Mouse (Mus musculus): ENCODE measurements around the gene Catsper2. TPM values are rescaled to one million over a fixed set of nuclear protein-coding genes. Genes with fewer than 3 reads are reported as not detected.

The Catsper2 gene
- polyA plus RNA-seq (2014; fragmentation: Nextera tagmentation; extraction: Ambion mirVana): 1.7 and 2.1 TPM in 2 replicates

DNA sequence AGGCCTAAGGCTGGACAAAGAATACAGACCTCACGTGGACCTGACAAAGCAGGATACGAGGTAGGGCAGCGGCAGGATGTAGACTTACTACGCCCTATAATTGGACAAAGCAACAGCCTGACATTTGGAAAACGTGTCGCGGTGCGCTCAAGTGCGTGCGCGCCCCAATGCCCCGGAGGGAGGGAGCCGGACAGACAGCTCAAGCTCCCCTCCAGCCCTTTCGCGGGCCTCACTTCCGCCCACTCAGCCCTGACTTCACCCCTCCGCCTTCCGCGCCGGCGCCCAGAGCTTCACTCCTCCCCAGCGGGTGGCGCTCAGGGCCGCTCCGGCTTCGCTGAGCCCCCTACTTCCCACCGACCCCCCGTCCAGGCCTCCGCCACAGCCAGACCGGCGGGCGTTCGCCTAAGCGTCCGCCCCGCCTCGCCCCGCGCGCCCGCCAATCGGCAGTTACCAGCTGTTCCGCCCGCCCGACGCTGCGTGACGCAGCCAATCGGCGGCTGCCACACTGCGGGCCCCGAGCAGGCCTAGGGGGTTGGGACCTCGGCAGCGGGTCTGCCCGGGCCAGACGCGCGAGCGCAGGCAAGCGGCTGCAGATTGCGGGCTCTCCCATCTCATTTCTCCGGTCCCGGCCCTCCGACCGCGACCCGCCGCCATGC, at the start of gene Catsper2, which contains the start of gene Pdia3:
Gene Catsper2, minus strand, starts transcription at position 406 of the 656 bp plus-strand sequence.
Gene Pdia3, plus strand, starts transcription at position 389 of the 656 bp plus-strand sequence.
- H3K36me3 ChIP-seq (ENCODE audit: control insufficient read depth, insufficient read depth, low read length): peaks cover 15% of the 10 kb centered on the region
- peak within 1 kb of the TSS; percentile 88 for H3K4me3 ChIP-seq (ENCODE audit: low read depth, low read length)
- DNase-seq (ENCODE audit: low spot score) (peak; percentile 99), ATAC-seq (ENCODE audit: low read depth) (peak; percentile 99)
- no peaks in the 10 kb centered on the region for H3K27me3 ChIP-seq (replicated peaks; ENCODE audit: control insufficient read depth, insufficient read depth, low read length)
- H3K9ac ChIP-seq (ENCODE audit: low read depth, low read length): peak within 1 kb of the TSS; percentile 99
- peaks cover 15% of the 10 kb centered on the region for H3K4me1 ChIP-seq (ENCODE audit: control insufficient read depth, insufficient read depth, low read length)
- peak within 1 kb of the TSS; percentile 74 for H3K4me2 ChIP-seq (ENCODE audit: low read depth, low read length)
- under 1% methylated on average over 21 of the region's 68 CpGs for WGBS
- 0 out of 2 replicates have a peak, but pooled peaks cover under 1% of the 10 kb centered on the region for H3K9me3 ChIP-seq (ENCODE audit: control insufficient read depth, low read length)
- peak within 1 kb of the TSS; percentile 98 for H3K27ac ChIP-seq (replicated peaks; ENCODE audit: low read depth, low read length)

DNA sequence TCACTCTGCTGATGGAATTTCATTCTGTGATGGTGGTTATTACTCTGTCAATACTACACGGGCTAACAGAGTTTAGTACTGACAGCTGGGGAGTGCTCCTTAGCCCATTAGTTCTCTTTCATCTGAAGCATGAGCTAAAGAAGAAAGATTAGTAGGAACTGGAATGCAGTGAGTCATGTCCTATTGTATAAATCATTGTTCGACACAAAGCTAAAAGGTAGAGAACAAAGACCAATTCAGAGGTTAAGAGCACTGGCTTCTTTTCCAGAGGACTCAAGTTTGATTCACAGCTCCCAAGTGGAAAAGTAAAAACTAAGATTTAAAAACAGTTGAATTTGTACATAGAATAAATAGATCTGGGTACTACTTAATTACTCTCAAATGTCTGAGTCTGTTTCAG, 46.5 kb upstream of the Catsper2 start:
- peaks cover 31% of the 10 kb centered on the region for H3K36me3 ChIP-seq (ENCODE audit: control insufficient read depth, insufficient read depth, low read length)
- peaks cover 11% of the 10 kb centered on the region; the same call in 1 of the 2 replicates for H3K4me1 ChIP-seq (ENCODE audit: control insufficient read depth, insufficient read depth, low read length)
- H3K27ac ChIP-seq (replicated peaks; ENCODE audit: low read depth, low read length): no peak overlapping the region
- H3K9ac ChIP-seq (ENCODE audit: low read depth, low read length): no peak overlapping the region
- no peak overlapping the region for H3K4me3 ChIP-seq (ENCODE audit: low read depth, low read length)
- no peaks in the 10 kb centered on the region for H3K9me3 ChIP-seq (ENCODE audit: control insufficient read depth, low read length)
- ATAC-seq (ENCODE audit: low read depth): no peak
- H3K27me3 ChIP-seq (replicated peaks; ENCODE audit: control insufficient read depth, insufficient read depth, low read length): no peaks in the 10 kb centered on the region
- DNase-seq (ENCODE audit: low spot score): no peak
- WGBS: 75% methylated on average over 2 of the region's 2 CpGs
- no peak overlapping the region for H3K4me2 ChIP-seq (ENCODE audit: low read depth, low read length)

DNA sequence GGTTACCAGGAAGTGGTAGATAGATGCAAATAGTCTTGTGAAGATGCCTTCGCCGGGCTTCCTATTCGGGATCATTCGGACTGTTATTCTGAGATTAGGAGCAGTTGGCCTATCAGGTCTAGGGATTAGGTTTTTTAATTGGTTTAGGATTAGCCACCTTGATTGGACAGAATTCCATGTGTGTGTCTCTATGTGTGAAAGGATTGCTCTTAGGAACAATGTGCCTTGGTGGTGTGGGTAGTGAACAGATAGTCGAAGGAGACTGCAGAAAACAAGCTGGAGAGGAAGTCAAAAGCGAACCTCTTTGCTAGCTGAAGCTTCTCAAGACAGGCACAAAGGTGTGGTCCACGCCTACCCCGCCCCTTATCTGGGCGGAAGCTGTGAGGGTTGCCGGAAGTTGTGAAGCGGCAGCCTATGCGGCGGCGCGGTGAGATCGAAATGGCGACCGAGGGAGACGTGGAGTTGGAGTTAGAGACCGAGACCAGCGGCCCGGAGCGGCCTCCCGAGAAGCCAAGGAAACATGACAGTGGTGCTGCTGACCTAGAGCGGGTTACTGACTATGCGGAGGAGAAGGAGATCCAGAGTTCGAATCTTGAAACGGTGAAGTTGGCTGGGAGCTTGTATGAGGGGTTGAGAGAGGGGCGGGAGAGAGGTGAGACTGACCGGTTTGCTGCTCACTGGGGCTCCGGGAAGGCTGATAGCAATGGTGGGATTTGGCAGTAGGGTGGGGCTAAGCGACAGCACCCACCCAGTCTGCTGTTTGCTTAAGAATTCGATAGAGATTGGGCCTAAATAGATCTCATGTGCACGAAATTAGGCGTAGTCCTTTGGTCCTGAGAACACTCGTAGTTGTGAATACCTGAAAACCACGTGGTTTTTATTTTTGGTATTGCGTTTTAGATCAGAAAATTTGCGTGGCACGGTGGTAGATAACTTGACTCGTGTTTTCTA, 43.4 kb upstream of the Catsper2 start, which contains the start of gene Serinc4:
Gene Serinc4, minus strand, starts transcription at position 90 of the 951 bp plus-strand sequence.
- ATAC-seq (ENCODE audit: low read depth): peak; percentile 94
- peaks cover 52% of the 10 kb centered on the region for H3K36me3 ChIP-seq (ENCODE audit: control insufficient read depth, insufficient read depth, low read length)

DNA sequence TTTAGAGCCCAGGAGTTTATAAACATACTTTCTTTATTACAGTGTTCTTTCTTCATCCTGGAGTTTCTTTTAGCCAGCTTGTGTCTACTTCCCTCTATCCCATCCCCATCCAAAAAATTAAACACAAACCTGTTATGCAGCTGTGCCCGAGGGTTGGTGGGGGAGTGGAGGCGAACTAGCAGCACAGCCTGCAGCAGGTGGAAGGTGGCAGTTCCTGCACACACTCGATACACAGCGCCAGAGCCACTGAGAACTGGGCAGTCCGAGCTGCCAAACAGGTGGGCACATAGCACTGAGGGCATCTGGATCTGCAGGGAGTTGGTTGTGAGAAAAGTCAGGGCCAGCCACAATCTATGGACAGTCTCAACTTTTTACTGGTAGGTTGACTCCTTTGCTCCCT, 41.9 kb upstream of the Catsper2 start:
- H3K4me1 ChIP-seq (ENCODE audit: control insufficient read depth, insufficient read depth, low read length): peaks cover 15% of the 10 kb centered on the region; the same call in 1 of the 2 replicates
- WGBS: 73% methylated on average over 5 of the region's 5 CpGs
- no peak overlapping the region for H3K27ac ChIP-seq (replicated peaks; ENCODE audit: low read depth, low read length)
- no peaks in the 10 kb centered on the region for H3K9me3 ChIP-seq (ENCODE audit: control insufficient read depth, low read length)
- no peak for DNase-seq (ENCODE audit: low spot score)
- no peaks in the 10 kb centered on the region for H3K27me3 ChIP-seq (replicated peaks; ENCODE audit: control insufficient read depth, insufficient read depth, low read length)
- peaks cover 57% of the 10 kb centered on the region for H3K36me3 ChIP-seq (ENCODE audit: control insufficient read depth, insufficient read depth, low read length)
- no peak overlapping the region for H3K9ac ChIP-seq (ENCODE audit: low read depth, low read length)
- ATAC-seq (ENCODE audit: low read depth): no peak
- no peak overlapping the region for H3K4me3 ChIP-seq (ENCODE audit: low read depth, low read length)
- no peak overlapping the region for H3K4me2 ChIP-seq (ENCODE audit: low read depth, low read length)

More for the DNA sequence above, 43.4 kb upstream of the Catsper2 start, which contains the start of gene Serinc4:
- Histone ChIP-seq H3K4me1 (ENCODE audit: control insufficient read depth, insufficient read depth, low read length) (peaks cover 11% of the 10 kb centered on the region; the same call in 1 of the 2 replicates), H3K9me3 (ENCODE audit: control insufficient read depth, low read length) (no peaks in the 10 kb centered on the region), H3K27ac (replicated peaks; ENCODE audit: low read depth, low read length) (peak within 1 kb of the TSS; percentile 78), H3K4me2 (ENCODE audit: low read depth, low read length) (peak within 1 kb of the TSS; percentile 61), H3K4me3 (ENCODE audit: low read depth, low read length) (peak within 1 kb of the TSS; percentile 64), H3K9ac (ENCODE audit: low read depth, low read length) (peak within 1 kb of the TSS; percentile 71), H3K27me3 (replicated peaks; ENCODE audit: control insufficient read depth, insufficient read depth, low read length) (no peaks in the 10 kb centered on the region)
- WGBS: 4% methylated on average over 41 of the region's 41 CpGs
- peak; percentile 95 for DNase-seq (ENCODE audit: low spot score)

DNA sequence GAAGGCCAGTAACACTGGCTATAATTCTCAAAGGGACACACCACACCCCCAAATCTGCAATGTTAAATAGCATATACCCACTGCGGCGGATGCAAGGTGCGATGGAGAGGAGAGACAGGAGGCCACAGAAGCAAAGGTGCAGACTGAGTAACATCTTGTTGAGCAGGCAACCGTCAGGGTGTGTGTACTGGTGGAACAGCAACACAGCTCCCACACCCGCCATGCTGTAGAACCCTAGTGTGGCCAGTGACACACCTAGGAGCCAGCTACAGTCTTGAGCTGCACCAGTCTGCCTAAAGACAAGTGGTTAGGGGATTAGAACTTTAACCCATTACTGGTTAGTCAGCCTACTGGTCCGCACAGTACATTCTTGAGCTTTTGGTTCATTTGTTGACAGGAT, 40.3 kb upstream of the Catsper2 start:
- H3K9ac ChIP-seq (ENCODE audit: low read depth, low read length): no peak overlapping the region
- WGBS: 88% methylated on average over 6 of the region's 6 CpGs
- peaks cover 41% of the 10 kb centered on the region for H3K36me3 ChIP-seq (ENCODE audit: control insufficient read depth, insufficient read depth, low read length)
- no peak overlapping the region for H3K27ac ChIP-seq (replicated peaks; ENCODE audit: low read depth, low read length)
- H3K27me3 ChIP-seq (replicated peaks; ENCODE audit: control insufficient read depth, insufficient read depth, low read length): no peaks in the 10 kb centered on the region
- H3K4me1 ChIP-seq (ENCODE audit: control insufficient read depth, insufficient read depth, low read length): peaks cover 15% of the 10 kb centered on the region; the same call in 1 of the 2 replicates
- ATAC-seq (ENCODE audit: low read depth) (no peak), DNase-seq (ENCODE audit: low spot score) (no peak)
- H3K4me3 ChIP-seq (ENCODE audit: low read depth, low read length): no peak overlapping the region
- no peak overlapping the region for H3K4me2 ChIP-seq (ENCODE audit: low read depth, low read length)
- no peaks in the 10 kb centered on the region for H3K9me3 ChIP-seq (ENCODE audit: control insufficient read depth, low read length)

DNA sequence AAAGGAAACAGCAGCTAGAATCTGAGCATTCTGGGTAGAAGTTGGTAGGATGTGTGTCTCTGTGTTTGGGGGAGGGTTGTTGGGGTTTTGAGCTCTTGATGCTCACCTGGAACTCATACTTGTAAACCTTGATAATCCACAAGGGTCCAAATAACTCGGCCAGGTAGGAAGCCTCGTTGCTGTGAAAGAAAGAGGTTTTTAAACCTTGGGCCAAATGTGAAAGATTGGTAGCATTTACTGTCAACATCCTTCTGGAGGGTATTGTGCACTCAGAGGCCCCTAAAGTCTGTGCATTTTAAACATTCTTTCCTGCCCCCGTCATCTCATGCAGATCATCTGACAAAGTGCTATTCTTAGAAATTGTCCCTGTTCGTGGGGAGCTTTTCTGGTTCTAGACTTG, 39.4 kb upstream of the Catsper2 start, which contains the start of gene Hypk:
Gene Hypk, plus strand, starts transcription at position 301 of the 400 bp plus-strand sequence.
- no peak for ATAC-seq (ENCODE audit: low read depth)
- Histone ChIP-seq H3K36me3 (ENCODE audit: control insufficient read depth, insufficient read depth, low read length) (peaks cover 34% of the 10 kb centered on the region), H3K9me3 (ENCODE audit: control insufficient read depth, low read length) (no peaks in the 10 kb centered on the region), H3K4me3 (ENCODE audit: low read depth, low read length) (no peak within 1 kb of the TSS), H3K27me3 (replicated peaks; ENCODE audit: control insufficient read depth, insufficient read depth, low read length) (no peaks in the 10 kb centered on the region), H3K4me1 (ENCODE audit: control insufficient read depth, insufficient read depth, low read length) (peaks cover 15% of the 10 kb centered on the region; the same call in 1 of the 2 replicates), H3K4me2 (ENCODE audit: low read depth, low read length) (no peak within 1 kb of the TSS), H3K9ac (ENCODE audit: low read depth, low read length) (no peak within 1 kb of the TSS), H3K27ac (replicated peaks; ENCODE audit: low read depth, low read length) (no peak within 1 kb of the TSS)
- no peak for DNase-seq (ENCODE audit: low spot score)
- WGBS: 80% methylated on average over 4 of the region's 4 CpGs

DNA sequence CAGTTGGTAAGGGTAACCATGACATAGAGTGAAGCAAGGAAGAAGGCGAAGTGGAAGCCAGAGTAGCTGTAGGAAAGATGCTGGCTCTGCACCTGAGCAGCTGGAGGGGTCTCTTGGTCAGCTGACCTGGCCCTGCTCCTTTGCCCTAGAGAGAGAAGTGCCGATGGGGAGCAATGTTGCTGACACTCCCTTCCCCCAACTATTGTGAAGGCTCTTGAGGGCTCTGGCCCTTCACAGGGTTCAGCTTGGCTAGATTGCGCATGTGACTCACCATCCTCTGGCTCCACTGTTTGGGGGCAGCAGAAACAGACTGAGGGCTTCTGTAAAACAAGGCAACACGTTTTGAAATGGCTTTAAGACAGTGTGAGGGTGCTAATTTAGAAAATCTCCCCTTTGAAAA, 38.8 kb upstream of the Catsper2 start:
- no peak overlapping the region for H3K9ac ChIP-seq (ENCODE audit: low read depth, low read length)
- H3K9me3 ChIP-seq (ENCODE audit: control insufficient read depth, low read length): no peaks in the 10 kb centered on the region
- DNase-seq (ENCODE audit: low spot score): no peak
- peaks cover 14% of the 10 kb centered on the region; the same call in 1 of the 2 replicates for H3K4me1 ChIP-seq (ENCODE audit: control insufficient read depth, insufficient read depth, low read length)
- no peak overlapping the region for H3K4me3 ChIP-seq (ENCODE audit: low read depth, low read length)
- H3K27ac ChIP-seq (replicated peaks; ENCODE audit: low read depth, low read length): no peak overlapping the region
- WGBS: 81% methylated on average over 4 of the region's 4 CpGs
- peaks cover 34% of the 10 kb centered on the region for H3K36me3 ChIP-seq (ENCODE audit: control insufficient read depth, insufficient read depth, low read length)
- ATAC-seq (ENCODE audit: low read depth): no peak
- no peak overlapping the region for H3K4me2 ChIP-seq (ENCODE audit: low read depth, low read length)
- H3K27me3 ChIP-seq (replicated peaks; ENCODE audit: control insufficient read depth, insufficient read depth, low read length): no peaks in the 10 kb centered on the region

DNA sequence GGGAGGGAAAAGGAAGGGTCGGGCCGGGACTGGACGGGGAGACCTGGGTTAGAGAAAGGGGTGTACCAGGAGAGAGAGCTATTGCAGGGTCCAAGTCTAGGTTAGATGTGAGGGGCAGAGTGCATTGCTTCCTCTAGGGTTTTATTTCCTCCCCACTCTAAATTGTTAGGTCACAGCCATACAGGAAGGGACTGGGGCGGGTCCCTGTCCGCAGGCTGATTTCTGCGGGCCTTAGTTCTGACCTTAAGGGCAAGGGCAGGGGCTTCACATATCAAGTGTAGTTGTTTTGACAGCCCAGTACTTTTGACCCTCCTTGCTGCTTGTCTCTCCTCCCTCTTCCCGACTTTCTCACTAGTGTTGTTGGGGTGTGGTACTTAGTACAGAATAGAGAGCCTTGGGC, 36.5 kb upstream of the Catsper2 start:
- ATAC-seq (ENCODE audit: low read depth) (no peak), DNase-seq (ENCODE audit: low spot score) (no peak)
- H3K9ac ChIP-seq (ENCODE audit: low read depth, low read length): peak overlapping the region; percentile 97

More for the DNA sequence above, 36.5 kb upstream of the Catsper2 start:
- Histone ChIP-seq H3K36me3 (ENCODE audit: control insufficient read depth, insufficient read depth, low read length) (peaks cover 29% of the 10 kb centered on the region), H3K27me3 (replicated peaks; ENCODE audit: control insufficient read depth, insufficient read depth, low read length) (no peaks in the 10 kb centered on the region), H3K4me1 (ENCODE audit: control insufficient read depth, insufficient read depth, low read length) (peaks cover 8% of the 10 kb centered on the region; the same call in 1 of the 2 replicates), H3K4me3 (ENCODE audit: low read depth, low read length) (peak overlapping the region; percentile 98), H3K27ac (replicated peaks; ENCODE audit: low read depth, low read length) (peak overlapping the region; percentile 98), H3K9me3 (ENCODE audit: control insufficient read depth, low read length) (no peaks in the 10 kb centered on the region), H3K4me2 (ENCODE audit: low read depth, low read length) (peak overlapping the region; percentile 82)
- WGBS: 1% methylated on average over 7 of the region's 7 CpGs
